Mouse (Mus musculus): ENCODE measurements around the gene Trim59.

- TF ChIP-seq POLR2A (IDR thresholded peaks at IDR 0.05; ENCODE audit: low read depth, low read length) (no peak), CTCF (IDR thresholded peaks at IDR 0.05; ENCODE audit: extremely low read depth, insufficient read length, insufficient replicate concordance, low read depth, low read length) (no peak)
Measured at GRCm38 (mm10) chr3:69041298-69041697, 3.3 kb downstream of the Trim59 start.
